Mouse (Mus musculus): ENCODE results near the gene Vav1.

DNA sequence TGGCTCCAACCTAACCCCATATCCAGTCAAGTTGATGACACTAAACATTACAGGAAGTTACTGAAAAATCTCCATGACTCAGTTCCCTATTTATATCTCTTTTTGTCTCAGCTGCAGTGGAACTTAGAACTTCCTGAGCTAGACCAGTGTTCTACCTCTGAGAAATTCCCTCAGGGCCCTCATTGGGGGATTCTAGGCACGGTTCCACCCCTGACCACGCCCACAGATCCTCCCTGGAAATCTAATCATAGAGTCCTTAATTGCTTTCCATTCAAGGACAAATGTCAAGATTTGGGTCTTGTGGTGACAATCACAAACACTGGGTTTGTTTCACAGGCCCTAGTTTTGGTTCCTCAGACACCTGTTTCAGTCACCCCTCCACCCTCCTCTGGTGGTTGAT lies 6.2 kb downstream of the Vav1 start:
- TF ChIP-seq CTCF (conservative IDR thresholded peaks at IDR 0.05; ENCODE audit: insufficient read depth, insufficient read length, low read depth, low read length) (no peak), POLR2A (IDR thresholded peaks at IDR 0.05; ENCODE audit: low read depth, low read length) (no peak)
